Mouse (Mus musculus) midbrain, embryonic 16.5 days (tissue): ENCODE measurements around the gene Nap1l4. TPM values are rescaled to one million over a fixed set of nuclear protein-coding genes. Genes with fewer than 3 reads are reported as not detected.
A peak's percentile ranks its signal among the peaks of the same experiment; 100 is the strongest.

Experiments
- ATAC-seq: fragments of 200-750 bp; cut with Nextera tagmentation; 2 replicates; pipeline ENCODE4 v1.8.0; 2017; ENCODE audit warnings: moderate TSS enrichment
- H3K27ac ChIP-seq: fragments of 300-500 bp; sonication (generic); 2 replicates; pipeline ENCODE4 v1.5.1; 2014; ENCODE audit warnings: mild to moderate bottlenecking, low read length, mixed read lengths
- H3K27me3 ChIP-seq: fragments of 300-500 bp; sonication (generic); 2 replicates; pipeline ENCODE4 v1.6.1; 2014; ENCODE audit warnings: low read depth, low read length, mixed read lengths; ENCODE audit not compliant: control insufficient read depth, insufficient read depth
- H3K36me3 ChIP-seq: fragments of 300-500 bp; sonication (generic); 2 replicates; pipeline ENCODE4 v1.6.1; 2014; ENCODE audit warnings: mild to moderate bottlenecking, low read length, moderate library complexity, mixed read lengths; ENCODE audit not compliant: control insufficient read depth, insufficient read depth
- H3K4me1 ChIP-seq: fragments of 300-500 bp; sonication (generic); 2 replicates; pipeline ENCODE4 v1.6.1; 2014; ENCODE audit warnings: mild to moderate bottlenecking, low read length, mixed read lengths; ENCODE audit not compliant: control insufficient read depth, insufficient read depth
- H3K4me2 ChIP-seq: fragments of 300-500 bp; sonication (generic); 2 replicates; pipeline ENCODE4 v1.6.1; 2014; ENCODE audit warnings: mild to moderate bottlenecking, low read length, mixed read lengths
- H3K4me3 ChIP-seq: fragments of 300-500 bp; sonication (generic); 2 replicates; pipeline ENCODE4 v1.5.1; 2014; ENCODE audit warnings: low read depth, mild to moderate bottlenecking, low read length, moderate library complexity, mixed read lengths
- H3K9ac ChIP-seq: fragments of 300-500 bp; sonication (generic); 2 replicates; pipeline ENCODE4 v1.6.1; 2014; ENCODE audit warnings: low read depth, low read length, mixed read lengths
- H3K9me3 ChIP-seq: fragments of 300-500 bp; sonication (generic); replicated peaks from 2 replicates; pipeline ENCODE4 v1.6.1; 2014; ENCODE audit warnings: mild to moderate bottlenecking, low read length, mixed read lengths; ENCODE audit not compliant: control insufficient read depth, poor library complexity, severe bottlenecking
- WGBS: fragments of 180-500 bp; shearing (Covaris S2); extraction: QIAGEN DNeasy Blood & Tissue Kit; methylation state at CpG from one replicate; pipeline ENCODE4 v1.1.7; 2014; 5-methylcytosine and 5-hydroxymethylcytosine counted together
- polyA plus RNA-seq: library from polyadenylated mRNA; unstranded; fragments of >200 nt; fragmentation: Nextera tagmentation; extraction: Ambion mirVana; gene quantifications from 2 replicates; pipeline ENCODE4 v1.2.1, GENCODE M21; 2015

The Nap1l4 gene
- polyA plus RNA-seq, 1 experiment from 2014 or later = 327 TPM

GRCm38 (mm10) chr7:143501643-143502417 is 47.1 kb downstream of the Nap1l4 start:
- Histone ChIP-seq H3K4me1 (peaks cover 11% of the 10 kb centered on the region), H3K4me3 (peak overlapping the region; percentile 41), H3K27ac (no peak overlapping the region), H3K4me2 (peak overlapping the region; percentile 64), H3K9ac (peak overlapping the region; percentile 44; the same call in 1 of the 2 replicates), H3K36me3 (no peaks in the 10 kb centered on the region), H3K27me3 (peaks cover 50% of the 10 kb centered on the region), H3K9me3 (no peaks in the 10 kb centered on the region)
- WGBS = 3% methylated on average over 55 of the region's 55 CpGs
- no peak for ATAC-seq

- no peak overlapping the region for H3K4me3 ChIP-seq
- no peaks in the 10 kb centered on the region for H3K36me3 ChIP-seq
- peaks cover 50% of the 10 kb centered on the region for H3K27me3 ChIP-seq
- H3K9ac ChIP-seq = no peak overlapping the region
- H3K9me3 ChIP-seq = no peaks in the 10 kb centered on the region
- 44% methylated on average over 2 of the region's 2 CpGs for WGBS
- H3K4me1 ChIP-seq = peaks cover 11% of the 10 kb centered on the region
- H3K27ac ChIP-seq = no peak overlapping the region
- no peak for ATAC-seq
- H3K4me2 ChIP-seq = no peak overlapping the region
These were observed 48.0 kb downstream of the Nap1l4 start for GRCm38 (mm10) chr7:143500912-143501311.

- Histone ChIP-seq H3K9me3 (no peaks in the 10 kb centered on the region), H3K36me3 (no peaks in the 10 kb centered on the region), H3K27ac (no peak overlapping the region), H3K9ac (no peak overlapping the region), H3K4me1 (peaks cover 11% of the 10 kb centered on the region), H3K4me2 (no peak overlapping the region), H3K27me3 (peaks cover 34% of the 10 kb centered on the region), H3K4me3 (no peak overlapping the region)
- ATAC-seq = no peak
- WGBS = 85% methylated on average over 4 of the region's 4 CpGs
These were observed 50.3 kb downstream of the Nap1l4 start for GRCm38 (mm10) chr7:143498584-143498983.

GRCm38 (mm10) chr7:143495104-143495961 is 53.6 kb downstream of the Nap1l4 start:
- no peak overlapping the region for H3K9ac ChIP-seq
- no peaks in the 10 kb centered on the region for H3K36me3 ChIP-seq
- H3K4me3 ChIP-seq = no peak overlapping the region
- 80% methylated on average over 8 of the region's 8 CpGs for WGBS
- peaks cover 9% of the 10 kb centered on the region for H3K27me3 ChIP-seq
- no peak overlapping the region for H3K27ac ChIP-seq
- no peak for ATAC-seq
- H3K4me2 ChIP-seq = no peak overlapping the region
- H3K4me1 ChIP-seq = no peaks in the 10 kb centered on the region
- no peaks in the 10 kb centered on the region for H3K9me3 ChIP-seq

- H3K27me3 ChIP-seq = no peaks in the 10 kb centered on the region
- H3K9me3 ChIP-seq = no peaks in the 10 kb centered on the region
- no peak overlapping the region for H3K9ac ChIP-seq
- ATAC-seq = no peak
- no peaks in the 10 kb centered on the region for H3K4me1 ChIP-seq
- WGBS = 87% methylated on average over 6 of the region's 6 CpGs
- H3K4me3 ChIP-seq = no peak overlapping the region
- no peaks in the 10 kb centered on the region for H3K36me3 ChIP-seq
- no peak overlapping the region for H3K4me2 ChIP-seq
- H3K27ac ChIP-seq = no peak overlapping the region
These were observed 55.2 kb downstream of the Nap1l4 start for GRCm38 (mm10) chr7:143493616-143494126.

GRCm38 (mm10) chr7:143489735-143490134 is 59.2 kb downstream of the Nap1l4 start:
- Histone ChIP-seq H3K27ac (no peak overlapping the region), H3K9ac (no peak overlapping the region), H3K36me3 (no peaks in the 10 kb centered on the region), H3K4me2 (no peak overlapping the region), H3K9me3 (no peaks in the 10 kb centered on the region), H3K4me1 (no peaks in the 10 kb centered on the region), H3K27me3 (no peaks in the 10 kb centered on the region), H3K4me3 (no peak overlapping the region)
- WGBS = 79% methylated on average over 6 of the region's 6 CpGs
- no peak for ATAC-seq

- no peak for ATAC-seq
- WGBS = 6% methylated on average over 6 of the region's 6 CpGs
- no peak overlapping the region for H3K4me2 ChIP-seq
- no peaks in the 10 kb centered on the region for H3K9me3 ChIP-seq
- H3K27ac ChIP-seq = no peak overlapping the region
- H3K27me3 ChIP-seq = no peaks in the 10 kb centered on the region
- no peak overlapping the region for H3K9ac ChIP-seq
- H3K4me3 ChIP-seq = no peak overlapping the region
- H3K36me3 ChIP-seq = no peaks in the 10 kb centered on the region
- no peaks in the 10 kb centered on the region for H3K4me1 ChIP-seq
These were observed 66.4 kb downstream of the Nap1l4 start for GRCm38 (mm10) chr7:143482541-143482940.

- no peaks in the 10 kb centered on the region for H3K9me3 ChIP-seq
- H3K36me3 ChIP-seq = no peaks in the 10 kb centered on the region
- 58% methylated on average over 5 of the region's 5 CpGs for WGBS
- no peak overlapping the region for H3K4me2 ChIP-seq
- ATAC-seq = no peak
- no peak overlapping the region for H3K27ac ChIP-seq
- H3K27me3 ChIP-seq = no peaks in the 10 kb centered on the region
- H3K4me1 ChIP-seq = no peaks in the 10 kb centered on the region
- no peak overlapping the region for H3K9ac ChIP-seq
- no peak overlapping the region for H3K4me3 ChIP-seq
These were observed 67.0 kb downstream of the Nap1l4 start for GRCm38 (mm10) chr7:143481806-143482387.
